Mouse (Mus musculus): ENCODE measurements around the gene Krt10.

Gene Krt10

DNA sequence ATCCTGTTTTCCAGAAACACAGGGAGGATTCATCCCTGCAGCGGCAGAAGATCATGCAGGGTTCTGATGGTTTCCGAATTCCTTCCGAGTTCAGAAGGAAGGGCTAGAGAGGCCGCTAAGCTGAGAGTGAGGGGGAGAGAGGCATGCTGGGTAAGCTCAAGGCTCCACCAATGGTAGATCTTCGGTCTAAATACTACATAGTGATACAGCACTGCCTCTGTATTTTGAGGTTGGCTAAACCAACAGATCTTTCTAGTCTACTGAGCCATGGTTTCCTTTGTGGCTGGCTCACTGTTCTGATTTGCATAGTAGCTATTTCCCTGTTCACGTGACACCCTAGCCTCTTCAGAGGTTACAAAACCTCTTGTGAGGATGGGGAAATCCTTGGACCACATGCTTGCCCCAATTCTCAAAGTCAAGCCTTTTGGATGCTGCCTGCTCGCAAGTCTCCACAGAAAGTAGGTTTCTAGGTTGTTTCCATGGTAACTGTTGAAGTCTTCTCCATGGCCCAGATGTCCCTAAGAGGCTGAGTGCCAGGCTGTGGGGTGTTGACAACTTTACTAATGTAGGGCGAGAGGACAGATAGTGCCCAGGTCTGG lies 19.2 kb downstream of the Krt10 start:
- DNase-seq, result peak; percentile 38 to 69

DNA sequence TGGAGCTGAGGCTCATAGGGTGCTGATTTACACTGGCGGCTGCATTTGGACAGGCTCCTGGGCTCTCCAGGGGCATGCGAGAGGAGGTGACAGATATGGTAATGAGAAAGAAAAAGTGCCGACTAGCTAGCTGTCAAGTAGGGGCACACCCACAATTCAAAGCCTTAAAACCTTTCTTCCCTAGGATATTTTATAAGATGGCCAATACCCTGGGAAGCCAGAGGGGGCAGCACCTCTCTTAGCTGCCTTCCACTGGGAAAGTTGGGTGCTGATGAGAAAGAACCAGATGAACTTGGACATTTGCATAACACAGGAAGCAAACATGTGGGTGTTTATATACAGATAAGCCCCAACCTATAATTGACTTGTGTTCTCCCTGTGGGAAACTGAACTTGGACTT lies 19.9 kb downstream of the Krt10 start:
- DNase-seq, result peak in 1 of 2 experiments; percentile 38

DNA sequence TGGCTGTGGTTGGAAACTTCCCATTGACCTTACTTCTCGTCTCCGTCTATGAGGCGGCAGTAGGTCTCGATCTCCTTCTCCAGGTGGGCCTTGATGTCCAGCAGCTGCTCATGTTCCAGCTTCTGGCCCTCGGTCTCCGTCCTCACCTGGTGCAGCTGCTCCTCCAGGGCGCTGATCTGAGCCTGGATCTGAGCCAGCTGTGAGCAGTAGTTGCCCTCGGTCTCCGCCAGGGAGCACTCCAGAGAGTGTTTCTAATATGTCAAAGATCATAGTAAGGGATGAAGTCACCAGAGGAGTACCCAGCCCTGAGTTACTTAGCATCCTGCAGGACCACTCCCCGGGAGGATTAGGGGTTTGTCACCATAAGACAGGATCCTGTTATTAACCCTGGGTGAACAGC lies 22.4 kb downstream of the Krt10 start:
- peak; percentile 16 to 51 for DNase-seq

DNA sequence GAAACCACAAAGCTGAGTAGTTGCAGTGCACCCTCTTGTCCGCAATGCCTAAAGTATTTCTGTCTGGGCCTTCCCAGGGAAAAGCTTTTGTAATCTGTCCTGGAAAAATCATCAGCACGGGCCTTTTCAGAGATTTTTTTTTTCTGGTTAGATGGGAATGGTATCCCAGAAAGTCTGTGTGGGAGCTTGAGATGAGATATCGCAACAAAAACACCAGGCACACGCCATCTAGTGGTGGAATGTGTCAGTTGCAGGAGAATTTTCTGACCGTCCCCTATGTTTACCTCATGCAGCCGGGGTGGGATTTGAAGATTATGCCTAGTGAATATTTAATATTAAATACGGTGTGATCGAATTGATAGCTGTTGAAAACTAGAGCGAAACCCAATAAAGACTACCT lies 24.8 kb downstream of the Krt10 start:
- peak; percentile 35 to 61 for DNase-seq

DNA sequence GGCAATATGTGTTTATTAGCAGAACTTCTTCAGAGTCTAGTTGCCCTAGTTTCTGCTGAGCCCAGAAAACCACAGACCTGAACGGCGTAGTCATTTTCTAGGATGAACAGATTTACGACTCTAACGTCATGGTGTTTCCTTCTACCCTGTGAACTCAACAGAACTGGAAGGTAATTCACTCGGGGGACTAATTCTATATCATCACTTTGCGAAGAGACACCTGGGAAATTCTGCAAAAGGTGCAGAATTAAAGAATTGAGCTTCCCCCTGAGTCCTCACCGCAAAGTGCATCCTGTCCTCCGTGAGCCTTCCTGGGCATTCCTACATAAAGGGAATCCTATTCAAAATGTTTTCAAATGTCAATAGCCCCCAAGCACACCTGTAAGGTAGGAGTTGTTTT lies 27.7 kb downstream of the Krt10 start:
- no peak for DNase-seq

DNA sequence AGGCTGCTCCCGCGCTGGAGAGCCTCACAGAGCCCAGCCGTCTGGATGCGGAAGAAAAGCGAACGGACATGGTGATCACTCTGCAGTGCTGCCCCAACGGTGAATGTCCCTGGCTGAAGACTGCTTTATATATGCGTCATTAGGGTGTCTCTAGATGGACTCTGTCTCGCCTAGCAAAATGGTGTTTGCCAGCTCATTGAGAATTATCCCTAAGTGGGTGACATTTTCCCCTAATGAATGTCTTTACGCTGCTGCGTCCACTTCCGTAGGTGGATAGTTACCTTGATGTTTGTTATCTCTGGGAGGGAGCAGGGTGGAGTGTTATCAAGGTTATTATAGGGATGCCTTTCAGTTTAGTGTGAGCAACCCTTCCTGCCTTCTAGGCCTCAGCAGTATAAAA lies 38.2 kb downstream of the Krt10 start, which contains the start of gene Krt27:
TSS of gene Krt27 (minus strand) at position 101 of the 400 bp plus-strand sequence.
- no peak for DNase-seq

DNA sequence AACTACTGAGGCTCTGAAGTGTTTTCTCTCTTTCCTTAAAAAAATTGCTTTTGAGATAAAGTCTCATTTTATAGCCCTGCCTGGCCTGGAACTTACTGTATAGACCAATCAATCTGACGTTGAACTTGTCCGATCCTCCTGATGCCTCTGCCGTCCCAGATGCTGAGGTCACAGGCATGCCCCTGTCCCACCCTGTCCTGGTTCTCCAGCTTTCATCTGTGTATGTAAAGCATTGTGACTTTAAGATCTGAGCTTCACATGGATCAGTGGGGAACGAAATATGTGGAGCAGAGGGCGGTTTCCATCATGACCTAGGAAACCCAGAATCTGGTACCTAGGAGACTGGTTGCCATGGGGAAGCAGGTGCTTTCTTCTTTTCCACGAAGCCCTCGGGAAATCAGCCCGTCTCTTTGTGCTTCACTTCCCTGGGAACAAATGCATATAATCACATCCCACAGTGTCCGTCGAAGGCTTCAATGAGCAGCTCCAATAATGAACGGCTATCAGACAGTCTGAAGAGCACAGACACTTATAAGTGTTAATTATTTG lies 49.8 kb downstream of the Krt10 start:
- DNase-seq, result no peak

DNA sequence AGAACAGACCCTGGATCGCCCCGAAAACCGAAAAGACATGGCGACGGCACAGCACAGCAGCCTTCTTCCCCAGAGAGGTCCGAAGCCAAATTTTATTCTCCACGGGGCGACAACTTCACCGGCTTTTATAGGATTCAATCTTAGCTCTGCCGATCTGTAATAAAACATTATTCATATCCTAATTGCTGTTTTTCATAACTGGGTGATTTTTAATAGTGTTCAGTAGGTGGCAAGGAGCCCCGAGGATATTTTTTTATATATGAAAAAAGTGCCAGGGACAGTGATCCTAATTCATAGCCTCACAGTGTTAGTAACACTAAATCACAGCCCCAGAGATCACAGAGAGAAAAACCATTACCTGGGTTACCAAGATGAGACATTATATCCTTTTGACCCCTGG lies 51.3 kb downstream of the Krt10 start, which contains the start of gene Krt26:
TSS of gene Krt26 (minus strand) at position 101 of the 400 bp plus-strand sequence.
- no peak for DNase-seq
